Mouse (Mus musculus) bone marrow, adult 2 months (tissue): ENCODE measurements around the gene Tma7.

Experiments used
- CTCF ChIP-seq: fragments of 200-500 bp; IDR thresholded peaks from 2 replicates; pipeline ENCODE4 v1.5.1; 2011; ENCODE audit warnings: low read length, control low read depth; ENCODE audit not compliant: control insufficient read depth, insufficient read depth
- POLR2A ChIP-seq: fragments of 200-500 bp; IDR thresholded peaks from 2 replicates; pipeline ENCODE4 v1.6.1; 2011; ENCODE audit warnings: low read depth, mild to moderate bottlenecking, control low read depth, low read length, borderline replicate concordance; ENCODE audit not compliant: control insufficient read depth

- no peak for TF ChIP-seq CTCF
- TF ChIP-seq POLR2A = no peak
Observed at GRCm38 (mm10) chr9:109128211-109128610, 45.8 kb upstream of the Tma7 start.
